Mouse (Mus musculus) naive thymus-derived CD4-positive, alpha-beta T cell, adult 5 months (primary cell): Measurements from ENCODE around the gene Dus4l. TPM values are rescaled to one million over a fixed set of nuclear protein-coding genes. Genes with fewer than 3 reads are reported as not detected.

Experiments used
- polyA plus RNA-seq: library from polyadenylated mRNA; unstranded; fragments of 100-300 nt; shearing (Covaris generic); gene quantifications from one replicate; pipeline ENCODE4 v1.2.1, GENCODE M21; 2017

Gene Dus4l
- polyA plus RNA-seq = 8.0 TPM

DNA sequence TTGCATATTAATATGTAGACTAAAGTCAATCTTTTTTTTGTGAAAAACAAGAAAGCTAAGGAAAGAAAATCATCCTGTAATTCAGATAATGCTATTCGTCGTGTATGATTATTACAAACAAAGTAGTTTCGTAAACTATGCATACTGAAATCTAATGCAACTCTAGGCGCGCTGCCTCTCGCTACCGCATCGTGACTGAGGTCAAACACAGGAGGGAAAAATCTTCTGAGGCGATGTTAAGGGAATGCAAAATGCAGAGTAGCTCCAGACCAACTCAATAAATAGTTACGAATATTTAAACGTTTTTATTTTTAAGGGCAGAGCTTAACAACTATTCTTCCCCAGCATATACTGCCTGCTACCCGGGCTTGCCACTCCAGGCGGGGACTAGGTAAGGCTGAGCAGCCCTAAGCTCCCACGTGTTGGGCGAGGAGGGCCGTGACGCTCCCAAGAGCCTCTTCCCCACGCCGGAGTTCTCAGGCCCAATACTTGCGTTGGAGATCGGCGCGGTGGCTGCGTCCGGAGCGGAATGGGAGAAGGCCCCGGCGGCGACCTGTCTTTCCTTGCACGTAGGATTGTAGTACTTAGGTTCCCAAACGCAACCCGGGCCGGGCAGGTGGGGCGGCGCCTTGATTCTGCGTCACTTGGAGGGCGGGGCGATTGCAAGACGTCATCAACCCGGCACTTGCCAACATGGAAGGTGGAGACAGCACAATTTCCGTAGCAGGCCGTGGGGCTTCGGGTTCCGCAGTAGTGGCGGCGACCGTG, at the start of gene Dus4l, which contains the start of gene Cog5:
Dus4l (minus strand) TSS at position 630 of the 768 bp plus-strand sequence.
Cog5 (plus strand) TSS at position 673 of the 768 bp plus-strand sequence.

DNA sequence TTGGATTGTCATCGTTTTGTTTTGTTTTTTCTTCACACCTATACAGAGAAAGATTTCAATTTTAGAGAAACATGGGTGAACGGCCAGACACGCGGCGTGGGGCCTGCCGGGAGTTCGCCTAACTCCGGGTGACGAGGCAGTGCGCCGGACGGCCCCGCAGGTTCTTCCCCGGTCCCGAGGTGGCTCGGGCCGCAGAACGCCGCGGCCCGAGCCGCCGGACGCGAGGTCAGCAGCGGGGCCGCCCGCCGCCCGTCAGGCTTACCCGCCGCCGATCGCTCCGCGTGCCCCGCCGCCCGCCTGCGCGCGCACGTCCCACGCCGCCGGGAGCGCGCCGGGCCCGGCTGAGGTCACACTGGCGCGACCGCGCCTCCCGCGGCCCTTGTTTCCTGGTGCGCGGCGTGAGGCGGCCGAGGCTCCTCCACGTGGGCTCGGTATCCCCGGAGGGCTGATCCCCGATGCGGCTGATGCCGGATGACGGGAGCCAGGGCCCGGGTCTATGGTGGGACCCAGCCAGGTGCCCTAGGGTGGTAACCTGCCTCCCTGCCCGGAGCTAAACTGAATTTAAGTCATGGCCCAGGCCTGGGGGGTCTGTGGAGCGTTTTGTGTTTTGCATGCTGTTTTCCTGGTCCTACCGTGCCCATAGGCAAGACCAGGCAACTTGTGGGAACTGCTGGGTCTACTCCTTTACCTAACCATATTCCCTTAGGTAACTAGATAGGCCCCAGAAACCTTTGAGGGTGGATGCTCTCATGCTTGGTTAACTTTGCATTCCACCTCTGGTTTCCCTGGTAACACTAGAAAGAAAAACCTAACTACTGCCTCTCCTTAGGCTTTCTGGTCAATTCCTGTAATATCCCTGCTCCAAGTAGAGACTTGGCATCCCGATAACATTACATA, 20.0 kb downstream of the Dus4l start, which contains the start of gene Bcap29:
Bcap29 (minus strand) TSS at position 316 of the 897 bp plus-strand sequence.

Other genes with a start within 250 kb of the Dus4l start
- gene Cbll1, start 155.2 kb downstream of the Dus4l start, polyA plus RNA-seq = 44.4 TPM
- gene Slc26a4, start 94.9 kb downstream of the Dus4l start, polyA plus RNA-seq = not detected
- 36.0 TPM for gene Bcap29, start 20.2 kb downstream of the Dus4l start, polyA plus RNA-seq
- 39.5 TPM for gene Cog5, start within 50 bp of the Dus4l start, polyA plus RNA-seq
- 0.52 TPM for gene Gpr22, start 59.1 kb upstream of the Dus4l start, polyA plus RNA-seq